Mouse (Mus musculus): ENCODE data around the gene Pmch. TPM values are rescaled to one million over a fixed set of nuclear protein-coding genes. Genes with fewer than 3 reads are reported as not detected.

The Pmch gene
- total RNA-seq (2021): not detected
- long read RNA-seq, experiment 1: 0 reads
- long read RNA-seq, experiment 2: 0 reads

DNA sequence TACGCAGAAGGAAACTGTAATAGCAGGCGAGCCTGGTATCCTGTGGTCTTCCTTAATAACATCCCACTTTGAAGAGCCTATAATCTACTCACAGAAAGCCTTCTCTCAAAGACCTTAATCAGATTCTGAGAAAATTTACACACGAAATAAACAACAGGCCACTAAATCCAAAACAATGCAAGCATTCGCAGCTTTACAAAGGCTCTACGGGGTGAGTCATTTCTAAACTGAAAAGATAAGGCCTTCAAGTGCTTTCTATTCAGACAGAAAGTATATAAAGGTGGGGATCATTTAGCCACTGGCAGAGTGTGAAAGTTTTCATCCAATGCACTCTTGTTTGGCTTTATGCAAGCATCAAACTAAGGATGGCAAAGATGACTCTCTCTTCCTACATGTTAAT is at the start of gene Pmch:
TSS of gene Pmch (plus strand) at position 301 of the 400 bp plus-strand sequence.
- no peak for DNase-seq (ENCODE audit: low spot score in 2 of 2)

DNA sequence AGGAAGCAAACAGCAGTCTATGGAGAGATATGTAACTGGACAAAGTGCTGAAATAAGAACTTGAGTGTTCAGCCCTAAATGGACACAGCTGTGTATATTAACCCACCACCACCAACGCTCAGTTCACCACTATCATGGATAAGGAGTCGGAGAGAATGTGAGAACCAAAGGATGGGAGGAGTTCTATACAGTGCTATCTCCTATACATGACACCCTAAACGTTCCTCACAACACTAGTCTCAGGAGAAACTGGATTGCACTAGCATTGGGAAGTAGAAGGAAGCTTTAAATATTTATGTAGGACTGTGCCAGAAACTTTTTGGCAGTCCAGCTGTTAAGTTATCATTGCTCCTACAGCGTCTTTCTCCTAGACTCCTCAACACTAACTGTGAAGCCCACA is 46.6 kb upstream of the Pmch start:
- no peak for DNase-seq (ENCODE audit: low spot score in 2 of 2)

DNA sequence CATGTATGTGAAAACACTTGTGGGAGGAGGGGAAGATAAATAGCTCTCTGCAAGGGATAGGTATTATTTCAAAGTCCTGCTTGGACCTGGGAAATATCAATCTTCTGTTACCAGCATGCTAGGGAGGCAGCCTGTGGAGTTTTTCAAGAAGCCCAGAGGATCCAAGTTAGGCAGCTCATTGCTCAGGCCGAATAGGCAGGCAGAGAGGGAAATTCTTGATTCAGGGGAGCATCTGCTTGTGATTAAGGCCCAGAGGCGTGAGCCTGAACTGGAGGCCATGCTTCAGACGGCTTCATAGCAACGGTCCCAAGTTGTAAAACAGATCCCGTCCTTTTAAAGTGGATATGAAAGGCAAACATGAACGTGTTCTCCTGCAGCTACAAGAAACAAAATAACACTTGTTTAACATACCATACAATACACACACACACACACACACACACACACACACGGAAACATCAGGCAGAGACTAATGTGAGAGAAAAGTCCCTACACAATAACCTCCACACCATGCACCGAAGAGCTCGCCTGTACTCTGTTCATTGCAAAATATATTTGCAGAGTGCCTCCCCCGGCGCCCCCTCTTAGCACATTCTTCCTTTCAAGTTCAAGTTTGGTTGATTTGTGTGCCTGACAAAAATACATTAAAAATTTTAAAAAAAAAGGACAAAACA is 44.6 kb upstream of the Pmch start:
- no peak for DNase-seq (ENCODE audit: low spot score in 2 of 2)

DNA sequence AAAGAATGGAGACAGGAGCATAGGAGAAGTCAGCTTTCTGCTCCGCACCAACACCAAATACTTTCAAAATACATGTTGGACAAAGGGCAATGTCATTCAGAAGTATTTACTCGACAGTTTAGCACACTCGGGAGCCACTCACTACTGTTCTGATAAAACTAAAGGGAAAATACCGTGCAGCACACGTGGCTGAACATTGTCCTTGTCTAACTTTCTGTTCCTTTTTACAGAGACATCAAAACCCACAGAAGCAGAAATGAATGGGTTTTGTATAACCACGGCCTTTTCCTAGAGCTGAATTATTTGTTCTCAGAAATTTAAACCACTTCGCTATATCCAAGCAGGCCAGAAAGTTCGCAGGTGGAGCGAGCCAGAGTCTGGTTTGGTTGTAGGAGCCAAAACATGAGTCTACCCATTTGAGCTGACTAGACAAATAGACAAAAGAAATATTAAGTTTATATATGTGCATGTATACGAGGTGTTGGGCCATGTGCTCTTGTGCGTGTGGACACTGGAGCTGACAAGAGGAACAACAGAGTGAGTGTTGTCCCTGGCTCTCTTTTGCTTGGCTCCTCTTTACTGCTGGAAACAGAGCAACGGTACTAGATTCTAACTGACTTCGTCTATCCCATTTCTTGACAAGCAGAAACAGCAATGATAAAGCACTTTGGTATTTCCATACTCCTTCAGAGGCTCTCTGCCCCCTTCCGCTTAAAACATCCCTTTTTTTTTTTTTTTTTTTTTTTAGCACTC is 36.5 kb upstream of the Pmch start:
- DNase-seq (ENCODE audit: low spot score in 2 of 2): no peak

DNA sequence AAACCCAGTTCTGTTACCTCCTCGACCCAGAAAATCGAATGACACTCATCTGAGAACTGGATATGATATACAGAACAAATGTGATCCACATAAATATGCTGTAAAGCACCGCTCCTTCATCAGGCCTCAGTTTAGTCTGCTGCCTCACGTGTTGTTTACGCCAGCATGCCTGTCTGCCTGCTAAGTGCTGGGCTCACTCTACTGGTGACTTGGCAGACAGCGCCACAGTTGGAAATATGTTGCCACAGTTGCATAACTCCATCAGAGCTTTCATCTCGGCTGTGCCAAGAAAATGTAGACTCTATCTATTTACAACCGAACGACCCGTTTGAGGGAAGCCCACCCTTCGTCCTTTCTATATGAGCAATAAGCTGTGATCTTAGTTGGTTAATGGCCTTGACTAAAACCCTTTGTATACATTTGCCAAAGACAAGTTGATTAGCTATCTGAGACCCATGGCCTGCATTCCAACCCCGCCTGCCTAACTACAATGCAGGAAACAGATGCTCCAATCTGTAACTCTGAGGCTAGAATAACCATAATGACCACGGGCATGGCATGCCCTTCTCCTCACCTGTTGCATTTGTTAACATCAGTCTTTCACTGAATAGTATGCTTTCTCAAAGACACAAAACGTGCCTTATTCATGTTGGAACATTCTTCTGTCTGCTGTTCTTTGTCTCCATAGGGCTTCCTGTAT is 33.8 kb upstream of the Pmch start:
- DNase-seq (ENCODE audit: low spot score in 2 of 2): peak; percentile 45 to 80

DNA sequence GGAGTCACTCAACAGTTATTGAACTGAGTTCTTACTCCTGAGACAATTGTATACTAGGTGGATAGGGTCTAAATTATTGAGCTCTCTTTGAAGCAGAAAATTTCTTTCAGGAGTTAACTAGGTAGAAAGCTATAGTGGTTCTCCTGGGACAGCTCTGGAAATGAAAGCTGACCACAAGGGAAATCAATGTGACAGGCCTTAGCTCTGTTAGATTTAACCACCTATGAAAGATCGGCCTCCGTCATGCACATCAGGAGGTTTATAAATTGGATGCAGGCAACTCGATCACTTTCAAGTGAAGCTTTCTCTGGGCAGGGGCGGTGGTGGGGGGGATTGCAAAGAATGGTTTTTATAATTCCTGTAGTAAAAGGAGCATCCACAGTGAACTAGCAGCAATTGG is 27.4 kb upstream of the Pmch start:
- DNase-seq (ENCODE audit: low spot score in 2 of 2): no peak

DNA sequence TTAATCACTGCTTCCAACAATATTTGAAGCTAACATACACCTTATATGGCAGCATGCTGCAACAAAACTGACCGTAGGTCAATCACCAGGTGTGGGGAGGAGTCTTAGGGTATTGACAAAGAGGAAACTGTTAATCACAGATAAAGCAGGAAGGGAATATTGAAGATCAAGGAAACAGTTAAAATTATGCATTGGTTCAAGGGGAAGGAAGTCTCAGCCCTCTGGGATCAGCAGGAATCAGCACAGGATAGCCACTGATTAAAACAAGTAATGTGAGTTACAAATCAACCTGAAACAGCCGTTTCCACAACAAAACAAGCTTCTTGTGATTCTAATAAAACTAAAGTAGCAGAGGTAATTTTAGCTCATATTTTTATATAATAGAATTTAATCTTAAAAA is 26.0 kb upstream of the Pmch start:
- DNase-seq (ENCODE audit: low spot score in 2 of 2): no peak

DNA sequence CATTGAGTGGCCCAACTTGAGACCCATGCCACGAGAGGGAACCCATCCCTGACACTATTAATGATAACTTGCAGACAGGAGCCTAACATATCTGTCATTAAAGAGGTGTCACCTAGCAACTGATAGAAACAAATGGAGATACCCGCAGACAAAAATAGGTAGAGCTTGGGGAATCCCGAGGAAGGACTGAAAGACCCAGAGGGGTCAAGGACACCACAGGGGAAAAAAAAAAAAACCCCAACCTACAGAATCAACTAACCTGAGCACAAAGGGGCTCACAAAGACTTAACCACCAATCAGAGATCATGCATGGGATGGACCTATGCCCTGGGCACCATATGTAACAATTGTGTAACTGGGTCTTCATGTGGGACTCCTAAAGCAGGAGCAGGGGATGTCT is 23.5 kb upstream of the Pmch start:
- no peak for DNase-seq (ENCODE audit: low spot score in 2 of 2)

DNA sequence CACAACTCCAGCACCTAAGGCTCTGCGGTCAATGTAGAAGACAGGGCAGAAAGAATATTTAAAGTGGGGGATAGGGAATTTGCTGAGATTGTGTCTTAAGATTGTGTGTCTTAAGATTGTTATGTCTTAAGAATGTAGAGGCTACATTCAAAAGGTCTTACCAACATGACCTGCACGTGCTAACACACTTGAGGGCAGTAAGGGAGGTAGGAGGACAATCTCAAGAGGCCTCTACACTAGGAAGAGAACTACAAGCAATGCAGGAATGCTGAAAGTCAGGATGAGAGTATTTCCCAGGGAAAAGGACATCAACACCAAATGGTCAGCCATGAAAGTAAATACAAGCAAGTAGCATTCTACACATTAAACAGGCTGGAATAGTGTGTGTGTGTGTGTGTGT is 15.3 kb downstream of the Pmch start:
- DNase-seq (ENCODE audit: low spot score in 2 of 2): no peak

DNA sequence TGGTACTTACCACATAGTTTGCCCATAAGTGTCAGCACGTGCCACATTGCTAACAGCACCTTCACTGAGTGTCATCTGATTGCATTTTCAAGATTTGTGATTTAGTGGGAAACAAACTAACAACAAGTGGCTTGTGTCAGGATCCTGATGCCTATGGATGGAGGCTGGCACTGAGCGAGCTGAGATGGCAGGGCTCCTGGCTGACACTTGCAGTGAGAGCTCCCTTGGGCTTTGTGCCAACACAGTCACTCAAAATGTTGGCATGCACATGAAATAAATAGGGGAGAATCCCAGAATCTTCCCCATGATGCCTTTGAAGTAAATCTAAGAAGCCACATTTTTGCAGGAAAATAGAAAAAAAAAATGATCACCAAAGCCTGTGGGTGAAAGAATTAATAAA is 22.4 kb downstream of the Pmch start:
- DNase-seq (ENCODE audit: low spot score in 2 of 2): no peak

DNA sequence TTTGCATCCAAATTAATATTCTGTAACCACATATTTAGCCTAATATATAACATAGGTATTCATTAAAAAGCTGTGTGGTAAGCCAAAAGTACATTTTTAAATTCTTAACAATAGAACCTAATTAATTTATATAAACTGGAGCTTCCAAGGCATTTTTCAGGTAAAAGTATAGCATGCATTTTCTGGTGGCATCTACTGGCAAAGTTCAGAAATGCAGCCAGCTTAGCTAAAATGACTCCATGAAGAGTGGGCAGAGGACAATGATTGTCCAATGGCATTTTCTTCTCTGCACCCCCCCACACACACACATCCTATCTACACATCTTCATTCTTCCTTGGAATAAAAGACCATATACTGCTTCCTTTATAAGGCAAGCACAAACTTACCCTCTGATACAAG is 28.8 kb downstream of the Pmch start:
- no peak for DNase-seq (ENCODE audit: low spot score in 2 of 2)

DNA sequence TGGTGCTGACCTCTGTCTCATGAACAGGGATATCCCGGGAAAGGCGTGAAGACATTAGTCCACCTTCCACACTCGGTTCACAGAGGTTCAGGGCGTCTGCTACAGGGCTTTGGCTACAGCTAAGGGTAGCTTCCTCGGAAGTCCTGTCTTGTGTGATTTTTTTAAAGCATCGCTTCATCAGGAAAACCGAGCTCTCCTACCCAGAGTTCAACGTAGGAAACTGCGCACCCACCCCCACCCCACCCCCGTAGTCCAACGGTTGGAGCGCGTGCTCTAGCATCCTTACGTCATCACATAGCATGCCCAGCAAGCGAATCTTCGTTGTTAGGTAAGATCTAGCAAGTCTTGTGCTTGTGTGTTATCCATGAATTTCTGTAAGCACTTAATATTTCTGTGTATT is 44.8 kb downstream of the Pmch start:
- no peak for DNase-seq (ENCODE audit: low spot score in 2 of 2)

Other genes with a start within 250 kb of the Pmch start
- gene Igf1, start 232.8 kb upstream of the Pmch start, total RNA-seq (2021): 10 to 100 TPM; 12.7 to 16.0 TPM
- gene Parpbp, start 55.9 kb downstream of the Pmch start, total RNA-seq (2021): 1 to 10 TPM; 1.1 to 1.3 TPM
- 1 to 10 TPM; 6.9 TPM for gene Nup37, start 55.9 kb downstream of the Pmch start, total RNA-seq (2021)
- 10 to 100 TPM; 23.4 to 27.4 TPM for gene Washc3, start 110.0 kb downstream of the Pmch start, total RNA-seq (2021)

Measured in layer of hippocampus, postnatal 14 days (tissue).